Mouse (Mus musculus) spleen, adult 2 months (tissue): ENCODE results near the gene Dupd1.

ENCODE experiments used
- CTCF ChIP-seq: fragments of 200-500 bp; IDR thresholded peaks from 2 replicates; pipeline ENCODE4 v1.5.1; 2011; ENCODE audit warnings: mild to moderate bottlenecking, inconsistent platforms; ENCODE audit not compliant: insufficient read depth, insufficient read length, insufficient replicate concordance; ENCODE audit errors: extremely low read depth
- POLR2A ChIP-seq: fragments of 200-500 bp; IDR thresholded peaks from 2 replicates; pipeline ENCODE4 v1.6.1; 2011; ENCODE audit warnings: low read depth, low read length, inconsistent platforms

- TF ChIP-seq CTCF (no peak), POLR2A (no peak)
Measured at GRCm38 (mm10) chr14:21747436-21748141, 33.2 kb upstream of the Dupd1 start.
